Mouse (Mus musculus) ES-E14 (cell line): ENCODE measurements around the gene Lmntd1. TPM values are rescaled to one million over a fixed set of nuclear protein-coding genes. Genes with fewer than 3 reads are reported as not detected.
A peak's percentile ranks its signal among the peaks of the same experiment; 100 is the strongest.

Experiments
- DNase-seq: peaks from one replicate; pipeline ENCODE4 v3.0.0-alpha.2; 2013; ENCODE audit warnings: low read depth, low spot score
- H3K27ac ChIP-seq: 2 replicates; pipeline ENCODE4 v1.5.1; 2012; ENCODE audit warnings: low read depth, mild to moderate bottlenecking, low read length, moderate library complexity, mixed read lengths; ENCODE audit not compliant: poor library complexity, insufficient read depth, severe bottlenecking
- H3K36me3 ChIP-seq: 2 replicates; pipeline ENCODE4 v1.6.1; 2012; ENCODE audit warnings: mild to moderate bottlenecking, low read length, moderate library complexity, mixed read lengths; ENCODE audit not compliant: control insufficient read depth, poor library complexity, insufficient read depth, severe bottlenecking
- H3K4me1 ChIP-seq, 2 experiments: fragments of 150-350 bp in 1 of 2; sonication (generic) in 1 of 2; 2 replicates each; pipeline ENCODE4 v1.6.1; 2012; ENCODE audit warnings: low read length in 2 of 2, mild to moderate bottlenecking in 1 of 2, mixed read lengths in 1 of 2; ENCODE audit not compliant: control insufficient read depth in 2 of 2, insufficient read depth in 2 of 2, poor library complexity in 1 of 2
- H3K4me3 ChIP-seq, 2 experiments: fragments of 150-350 bp in 1 of 2; sonication (generic) in 1 of 2; 2 replicates each; pipeline ENCODE4 v1.5.1; 2012; ENCODE audit warnings: low read length in 2 of 2, low read depth in 1 of 2, mild to moderate bottlenecking in 1 of 2, mixed read lengths in 1 of 2; ENCODE audit not compliant: insufficient read depth in 1 of 2, poor library complexity in 1 of 2, severe bottlenecking in 1 of 2
- H3K9ac ChIP-seq: 2 replicates; pipeline ENCODE4 v1.6.1; 2012; ENCODE audit warnings: low read depth, mild to moderate bottlenecking, low read length, mixed read lengths; ENCODE audit not compliant: poor library complexity, insufficient read depth, severe bottlenecking
- H3K9me3 ChIP-seq: fragments of 150-350 bp; sonication (generic); 2 replicates; pipeline ENCODE4 v1.6.1; 2012; ENCODE audit warnings: low read depth, mild to moderate bottlenecking, low read length; ENCODE audit not compliant: control insufficient read depth, insufficient read depth
- CHD2 ChIP-seq: IDR thresholded peaks from 2 replicates; pipeline ENCODE4 v1.6.1; 2014; ENCODE audit warnings: mild to moderate bottlenecking, low read depth, low read length, inconsistent platforms
- HCFC1 ChIP-seq: IDR thresholded peaks from 2 replicates; pipeline ENCODE4 v1.6.1; 2012; ENCODE audit warnings: low read length, inconsistent platforms, borderline replicate concordance; ENCODE audit not compliant: insufficient read depth
- MAFK ChIP-seq: IDR thresholded peaks from 2 replicates; pipeline ENCODE4 v1.6.1; 2014; ENCODE audit warnings: mild to moderate bottlenecking, low read depth, low read length, inconsistent platforms; ENCODE audit not compliant: insufficient read depth
- ZC3H11A ChIP-seq: IDR thresholded peaks from 2 replicates; pipeline ENCODE4 v1.6.1; 2012; ENCODE audit warnings: low read depth, mild to moderate bottlenecking, inconsistent platforms, low read length, borderline replicate concordance
- ZNF384 ChIP-seq: IDR thresholded peaks from 2 replicates; pipeline ENCODE4 v1.6.1; 2012; ENCODE audit warnings: low read depth, low read length, inconsistent platforms
- in situ Hi-C, 2 experiments: fragments of 600-800 bp; cut with MboI; formaldehyde crosslinking; loops; one replicate each; pipeline ENCODE4 v1.15.1; 2025; ENCODE audit warnings: low sequenced_read_pairs in 2 of 2, inconsistent platforms in 1 of 2; ENCODE audit not compliant: unreplicated experiment in 2 of 2
- total RNA-seq: library from RNA; depleted of rRNA; stranded (reverse); fragments of 300-350 nt; gene quantifications from 2 replicates; pipeline ENCODE4 v1.2.3, GENCODE M21; 2012

Gene Lmntd1
- total RNA-seq, 1 experiment: not detected

- no peaks in the 10 kb centered on the region for H3K4me1 ChIP-seq
- no peaks in the 10 kb centered on the region for H3K9me3 ChIP-seq
- in situ Hi-C loops: no loop called here
- no peak for DNase-seq
- no peaks in the 10 kb centered on the region for H3K36me3 ChIP-seq
- TF ChIP-seq ZC3H11A (no peak), HCFC1 (no peak), MAFK (no peak)
- H3K9ac ChIP-seq: no peak overlapping the region
- H3K4me3 ChIP-seq: no peak overlapping the region
- H3K27ac ChIP-seq: no peak overlapping the region
These were observed 9.0 kb upstream of the Lmntd1 start for GRCm38 (mm10) chr6:145623141-145623540.

DNA sequence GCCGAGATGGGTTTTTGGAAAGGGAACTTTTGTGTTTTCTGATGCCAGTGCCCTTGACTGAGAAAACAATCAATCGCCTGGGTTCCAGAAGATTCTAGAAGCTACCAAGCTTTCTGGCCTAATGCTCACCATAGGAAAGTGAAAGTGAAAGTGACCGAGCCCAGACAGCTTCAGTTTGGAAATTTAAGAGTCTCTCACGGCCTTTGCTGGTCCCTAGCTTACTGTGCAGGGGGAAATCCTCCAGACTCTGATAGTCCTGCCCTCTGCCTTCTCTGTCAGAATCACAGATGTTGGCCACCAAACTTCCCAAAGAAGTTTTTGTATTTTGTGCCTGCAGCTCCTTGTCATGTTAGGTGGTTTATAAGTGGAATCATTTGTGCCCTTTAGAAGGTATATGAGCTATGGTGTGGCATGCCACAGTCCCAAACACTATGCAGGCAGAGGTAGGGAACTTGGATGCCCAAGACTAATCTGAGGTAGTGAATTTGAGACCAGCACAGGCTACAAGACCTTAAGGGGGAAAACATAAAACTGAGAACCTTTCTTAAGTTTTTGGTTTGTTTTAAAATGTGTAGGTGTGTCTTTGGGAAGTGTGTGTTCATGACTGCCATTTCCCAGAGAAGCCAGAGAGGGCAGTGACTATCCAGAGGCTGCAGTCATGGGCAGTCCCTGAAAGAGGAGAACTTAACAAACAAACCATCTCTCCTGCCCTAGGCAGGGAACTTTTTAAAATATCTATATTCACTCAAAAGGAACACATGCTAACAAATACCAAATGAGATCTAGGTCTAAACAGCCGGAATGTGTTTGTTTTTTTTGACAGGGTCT is 2.5 kb upstream of the Lmntd1 start:
- Histone ChIP-seq H3K9ac (no peak overlapping the region), H3K4me1 (no peaks in the 10 kb centered on the region), H3K27ac (no peak overlapping the region), H3K9me3 (no peaks in the 10 kb centered on the region), H3K4me3 (no peak overlapping the region), H3K36me3 (no peaks in the 10 kb centered on the region)
- in situ Hi-C loops: no loop called here
- TF ChIP-seq MAFK (no peak), CHD2 (no peak), ZC3H11A (no peak), HCFC1 (no peak), ZNF384 (no peak)
- no peak for DNase-seq

DNA sequence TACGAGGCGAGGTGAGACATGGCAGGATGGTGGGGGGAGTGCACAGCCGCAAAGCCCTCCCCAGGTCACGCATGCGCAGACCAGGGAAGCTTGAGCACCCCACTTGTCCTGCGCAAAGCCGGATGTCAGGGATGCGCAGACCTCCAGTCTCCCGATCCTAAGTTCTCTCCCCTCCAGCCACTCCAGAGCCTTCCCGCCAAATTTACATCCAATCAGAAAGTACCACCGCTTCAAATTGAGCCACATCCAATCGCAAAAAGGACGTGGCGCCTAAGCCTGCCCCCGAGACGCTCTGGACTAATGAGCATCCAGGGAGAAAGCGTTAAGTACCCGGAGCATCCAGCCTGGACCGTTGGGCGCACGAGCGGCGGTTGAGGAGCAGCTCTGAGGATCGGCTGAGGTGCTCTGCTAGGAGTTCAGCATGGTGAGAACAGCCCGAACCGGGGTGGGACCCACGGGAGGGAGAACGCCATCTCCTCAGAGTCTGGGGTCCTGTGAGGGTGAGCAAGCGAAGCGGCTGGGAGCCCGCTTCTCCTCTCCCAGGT is 1.6 kb upstream of the Lmntd1 start, which contains the start of gene Tuba3b:
TSS of gene Tuba3b (plus strand) at position 92 of the 545 bp plus-strand sequence.
- no peak within 1 kb of the TSS for H3K9ac ChIP-seq
- in situ Hi-C loops: no loop called here
- no peak within 1 kb of the TSS for H3K27ac ChIP-seq
- no peaks in the 10 kb centered on the region for H3K4me1 ChIP-seq
- no peak within 1 kb of the TSS for H3K4me3 ChIP-seq
- no peaks in the 10 kb centered on the region for H3K9me3 ChIP-seq
- peak; percentile 8 for DNase-seq
- no peaks in the 10 kb centered on the region for H3K36me3 ChIP-seq
- TF ChIP-seq CHD2: no peak
- no peak for TF ChIP-seq HCFC1
- no peak for TF ChIP-seq ZNF384
- TF ChIP-seq ZC3H11A: no peak
- TF ChIP-seq MAFK: no peak

DNA sequence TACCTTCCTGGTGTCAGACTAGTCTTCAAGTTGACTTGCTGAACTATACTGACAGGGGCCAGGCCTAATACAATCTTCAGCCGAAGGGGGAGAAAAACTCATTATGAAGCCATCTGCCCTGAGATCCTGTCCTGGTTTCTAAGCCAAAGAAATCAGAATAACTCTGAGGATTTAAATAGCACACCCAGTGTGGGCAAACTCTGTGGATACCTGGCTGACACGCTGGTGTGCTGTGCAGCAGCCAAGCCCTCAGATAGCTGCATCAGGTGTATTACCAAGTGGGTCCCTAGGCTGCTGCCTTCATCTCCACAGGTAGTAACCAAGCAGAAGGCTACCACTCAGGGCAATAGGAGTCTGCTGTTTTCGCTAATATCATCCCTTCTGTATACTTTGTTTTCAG is 1.5 kb downstream of the Lmntd1 start:
- DNase-seq: no peak
- Histone ChIP-seq H3K4me1 (no peaks in the 10 kb centered on the region), H3K4me3 (no peak overlapping the region), H3K36me3 (no peaks in the 10 kb centered on the region), H3K9ac (no peak overlapping the region), H3K27ac (no peak overlapping the region), H3K9me3 (no peaks in the 10 kb centered on the region)
- TF ChIP-seq CHD2 (no peak), MAFK (no peak), ZNF384 (no peak), ZC3H11A (no peak), HCFC1 (no peak)
- in situ Hi-C loops: no loop called here

DNA sequence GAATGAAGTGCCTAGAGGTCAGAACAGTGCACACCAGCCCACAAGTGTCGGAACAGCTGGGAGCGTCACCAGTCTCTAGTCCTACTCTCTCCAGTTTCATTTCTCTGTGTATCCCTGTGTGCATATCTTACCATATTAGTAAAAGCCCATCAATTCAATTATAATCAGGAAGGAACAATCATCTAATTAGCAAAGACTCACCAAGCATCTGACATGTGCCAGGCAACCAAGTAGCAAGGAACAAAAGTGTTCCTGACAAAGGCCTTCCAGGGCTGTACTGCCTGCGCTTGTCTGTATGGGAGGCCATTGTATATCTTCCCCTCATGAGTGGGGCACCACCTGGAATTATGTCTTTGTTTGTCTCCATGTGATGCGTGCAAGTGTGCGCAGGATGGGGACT is 3.2 kb downstream of the Lmntd1 start:
- DNase-seq: no peak
- TF ChIP-seq ZNF384 (no peak), HCFC1 (no peak), ZC3H11A (no peak), CHD2 (no peak), MAFK (no peak)
- in situ Hi-C loops: no loop called here
- no peak overlapping the region for H3K27ac ChIP-seq
- H3K36me3 ChIP-seq: no peaks in the 10 kb centered on the region
- no peaks in the 10 kb centered on the region for H3K9me3 ChIP-seq
- no peak overlapping the region for H3K9ac ChIP-seq
- no peak overlapping the region for H3K4me3 ChIP-seq
- no peaks in the 10 kb centered on the region for H3K4me1 ChIP-seq
